Mouse (Mus musculus) brain, embryonic 14.5 days (tissue): ENCODE data around the gene Nmnat3. TPM values are rescaled to one million over a fixed set of nuclear protein-coding genes. Genes with fewer than 3 reads are reported as not detected.
A peak's percentile ranks its signal among the peaks of the same experiment; 100 is the strongest.

Source experiments
- DNase-seq: peaks from one replicate; pipeline ENCODE4 v3.0.0-alpha.2; 2011; ENCODE audit warnings: low read depth
- CTCF ChIP-seq: fragments of 200-500 bp; IDR thresholded peaks from 2 replicates; pipeline ENCODE4 v1.5.1; 2012; ENCODE audit warnings: inconsistent platforms, mild to moderate bottlenecking, moderate library complexity, borderline replicate concordance; ENCODE audit not compliant: insufficient read depth, insufficient read length; ENCODE audit errors: extremely low read depth
- POLR2A ChIP-seq: fragments of 200-500 bp; IDR thresholded peaks from 2 replicates; pipeline ENCODE4 v1.6.1; 2012; ENCODE audit warnings: mild to moderate bottlenecking, inconsistent platforms, borderline replicate concordance; ENCODE audit not compliant: poor library complexity, insufficient read depth, insufficient read length, severe bottlenecking; ENCODE audit errors: extremely low read depth
- polyA plus RNA-seq: library from polyadenylated mRNA; depleted of rRNA; stranded (reverse); fragments of >200 nt; gene quantifications from 2 replicates; pipeline ENCODE4 v1.2.3, GENCODE M21; 2012

The Nmnat3 gene
- polyA plus RNA-seq, 1 experiment = 1.1 TPM

DNA sequence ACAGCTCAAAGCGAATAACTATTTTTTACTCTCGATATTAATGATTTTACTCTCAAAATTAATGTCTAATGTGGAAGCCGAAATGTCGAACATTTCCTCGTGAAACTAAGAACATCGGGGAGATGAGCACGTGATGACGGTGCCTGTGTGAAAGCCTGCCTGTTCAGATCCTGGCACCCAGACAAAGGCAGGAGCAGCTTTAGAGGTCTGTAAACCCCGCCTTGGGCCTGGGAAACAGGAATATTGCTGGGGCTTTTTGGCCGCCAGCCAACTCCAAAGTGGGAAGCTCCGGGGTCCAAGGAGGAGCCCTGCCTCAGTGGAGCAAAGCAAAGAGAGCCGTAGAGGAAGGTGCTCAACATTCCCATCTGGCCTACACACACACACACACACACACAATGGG lies 120.5 kb downstream of the Nmnat3 start:
- DNase-seq = peak; percentile 72
- no peak for TF ChIP-seq CTCF
- no peak for TF ChIP-seq POLR2A

GRCm38 (mm10) chr9:98409137-98409536 lies 121.9 kb downstream of the Nmnat3 start:
- peak; percentile 83 for DNase-seq
- peak; percentile 83 for TF ChIP-seq CTCF
- TF ChIP-seq POLR2A = no peak

DNA sequence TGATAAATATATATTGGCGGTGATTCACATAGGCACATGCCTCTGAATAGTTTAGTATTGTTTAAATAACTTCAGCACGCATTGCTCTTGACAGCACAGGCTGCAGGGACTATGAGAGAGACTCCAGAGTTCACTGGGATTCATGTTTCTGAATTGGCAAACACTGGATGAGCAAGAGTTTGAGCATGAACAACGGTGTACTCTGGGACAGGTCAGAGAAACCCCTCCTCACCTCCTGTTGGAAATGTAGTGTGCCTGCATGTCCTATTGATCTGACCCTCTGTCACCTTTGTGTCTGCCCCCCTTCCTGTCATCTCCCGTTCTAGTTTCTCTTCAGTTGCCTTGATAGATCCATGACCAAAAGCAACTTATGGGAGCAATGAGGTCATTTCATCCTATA lies 128.2 kb downstream of the Nmnat3 start:
- no peak for DNase-seq
- TF ChIP-seq CTCF = no peak
- TF ChIP-seq POLR2A = no peak

- TF ChIP-seq CTCF (peak; percentile 68), POLR2A (no peak)
- peak; percentile 61 for DNase-seq
Observed at GRCm38 (mm10) chr9:98417919-98418318, 130.7 kb downstream of the Nmnat3 start.

GRCm38 (mm10) chr9:98418346-98418745 lies 131.1 kb downstream of the Nmnat3 start:
- no peak for DNase-seq
- no peak for TF ChIP-seq POLR2A
- no peak for TF ChIP-seq CTCF

- DNase-seq = no peak
- no peak for TF ChIP-seq POLR2A
- TF ChIP-seq CTCF = no peak
Observed at GRCm38 (mm10) chr9:98420666-98421065, 133.4 kb downstream of the Nmnat3 start.

GRCm38 (mm10) chr9:98421903-98422302 lies 134.7 kb downstream of the Nmnat3 start:
- TF ChIP-seq CTCF (no peak), POLR2A (no peak)
- no peak for DNase-seq

- TF ChIP-seq POLR2A (no peak), CTCF (no peak)
- no peak for DNase-seq
Observed at GRCm38 (mm10) chr9:98422656-98423055, 135.4 kb downstream of the Nmnat3 start, which contains the start of gene Rbp1. Rbp1 (plus strand) TSS chr9:98422961.

DNA sequence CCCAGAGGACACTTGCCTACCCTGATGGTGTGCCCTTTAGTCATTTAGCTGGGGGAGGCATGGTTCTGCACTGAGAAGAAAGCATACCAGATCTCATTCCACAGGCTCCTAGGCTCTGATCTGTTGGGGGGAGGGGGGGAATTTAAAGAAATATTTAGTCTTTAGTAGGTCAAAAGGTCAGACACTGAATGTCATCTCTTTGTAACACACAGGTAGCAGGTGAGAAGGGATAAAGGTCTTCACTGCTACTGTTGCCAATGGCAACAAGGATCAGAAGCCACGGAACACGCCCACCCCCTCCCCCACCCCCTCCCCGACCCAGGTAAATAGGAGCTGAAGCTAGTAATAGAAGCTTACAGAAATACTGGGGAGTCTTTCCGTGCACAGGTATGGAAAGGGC lies 136.5 kb downstream of the Nmnat3 start:
- TF ChIP-seq CTCF (no peak), POLR2A (no peak)
- no peak for DNase-seq

DNA sequence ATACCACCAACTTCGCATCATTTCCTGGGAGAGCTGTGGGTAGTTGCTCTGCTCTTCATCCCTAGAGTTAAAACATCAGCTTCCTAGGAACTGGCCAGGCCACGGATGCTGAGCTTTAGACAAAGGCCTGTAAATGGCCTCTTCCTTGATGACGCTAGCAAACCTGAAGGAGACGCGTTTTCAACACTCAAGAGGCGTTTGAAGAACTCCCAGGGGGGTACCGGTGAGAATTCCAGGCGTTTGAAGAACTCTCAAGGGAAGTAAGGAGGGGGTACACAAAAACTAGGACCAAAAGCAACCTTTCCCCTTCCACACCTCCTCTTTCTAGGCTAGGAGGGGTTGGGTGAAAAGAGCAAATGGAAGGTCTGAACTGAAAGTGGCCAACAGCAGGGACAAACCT lies 137.1 kb downstream of the Nmnat3 start:
- TF ChIP-seq POLR2A (no peak), CTCF (no peak)
- no peak for DNase-seq

GRCm38 (mm10) chr9:98424725-98425210 lies 137.5 kb downstream of the Nmnat3 start:
- peak; percentile 64 for DNase-seq
- no peak for TF ChIP-seq CTCF
- TF ChIP-seq POLR2A = no peak

DNA sequence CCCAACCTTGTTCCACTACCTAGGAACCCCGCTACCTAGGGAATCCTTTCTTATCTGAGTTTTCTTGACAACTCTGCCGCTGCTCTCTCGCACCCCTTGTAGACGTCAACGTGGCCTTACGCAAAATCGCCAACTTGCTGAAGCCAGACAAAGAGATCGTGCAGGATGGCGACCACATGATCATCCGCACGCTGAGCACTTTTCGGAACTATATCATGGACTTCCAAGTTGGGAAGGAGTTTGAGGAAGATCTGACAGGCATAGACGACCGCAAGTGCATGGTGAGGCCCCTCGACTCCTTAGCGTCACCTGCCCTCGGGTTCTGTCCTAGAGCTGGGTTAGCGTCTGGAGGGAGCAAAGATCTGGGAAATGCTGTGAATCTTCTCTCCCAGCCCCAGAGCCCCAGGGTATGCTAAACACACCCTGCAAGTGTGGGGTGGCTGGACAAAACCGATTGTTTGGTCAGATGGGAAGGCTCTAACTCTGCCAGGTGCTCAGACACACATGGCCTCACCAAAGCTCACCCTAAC lies 138.2 kb downstream of the Nmnat3 start:
- DNase-seq = no peak
- TF ChIP-seq POLR2A (no peak), CTCF (no peak)
